Mouse (Mus musculus) MEL (cell line): ENCODE results near the gene Ocln.

ENCODE experiments used
- CTCF ChIP-seq, 3 experiments: IDR thresholded peaks in 2 of 3; conservative IDR thresholded peaks in 1 of 3; 2 replicates each; pipeline ENCODE4 v1.5.1; 2011 to 2012; ENCODE audit warnings: low read length in 3 of 3, low read depth in 2 of 3, mild to moderate bottlenecking in 2 of 3, improper control_type of control experiment in 1 of 3, inconsistent platforms in 1 of 3, mixed read lengths in 1 of 3, moderate library complexity in 1 of 3; ENCODE audit not compliant: control insufficient read depth in 1 of 3, insufficient read depth in 1 of 3, poor library complexity in 1 of 3, severe bottlenecking in 1 of 3
- E2F4 ChIP-seq: IDR thresholded peaks from 2 replicates; pipeline ENCODE4 v1.6.1; 2011; ENCODE audit warnings: low read depth, low read length, improper control_type of control experiment, borderline replicate concordance
- GATA1 ChIP-seq: IDR thresholded peaks from 2 replicates; pipeline ENCODE4 v1.6.1; 2011; ENCODE audit warnings: low read depth, low read length, improper control_type of control experiment
- POLR2A ChIP-seq, 2 experiments: IDR thresholded peaks; 2 replicates each; pipeline ENCODE4 v1.6.1; 2011 to 2012; ENCODE audit warnings: low read length in 2 of 2, mild to moderate bottlenecking in 2 of 2, control low read depth in 1 of 2, improper control_type of control experiment in 1 of 2, low read depth in 1 of 2, moderate library complexity in 1 of 2; ENCODE audit not compliant: control insufficient read depth in 1 of 2, insufficient read depth in 1 of 2, poor library complexity in 1 of 2
- USF2 ChIP-seq, 2 experiments: IDR thresholded peaks; 2 replicates each; pipeline ENCODE4 v1.6.1; 2011 to 2012; ENCODE audit warnings: improper control_type of control experiment in 2 of 2, low read length in 2 of 2, borderline replicate concordance in 1 of 2, inconsistent platforms in 1 of 2, low read depth in 1 of 2, mild to moderate bottlenecking in 1 of 2; ENCODE audit not compliant: insufficient read depth in 1 of 2
- ZNF384 ChIP-seq: IDR thresholded peaks from 2 replicates; pipeline ENCODE4 v1.6.1; 2012; ENCODE audit warnings: low read depth, mild to moderate bottlenecking, inconsistent platforms, low read length, improper control_type of control experiment

DNA sequence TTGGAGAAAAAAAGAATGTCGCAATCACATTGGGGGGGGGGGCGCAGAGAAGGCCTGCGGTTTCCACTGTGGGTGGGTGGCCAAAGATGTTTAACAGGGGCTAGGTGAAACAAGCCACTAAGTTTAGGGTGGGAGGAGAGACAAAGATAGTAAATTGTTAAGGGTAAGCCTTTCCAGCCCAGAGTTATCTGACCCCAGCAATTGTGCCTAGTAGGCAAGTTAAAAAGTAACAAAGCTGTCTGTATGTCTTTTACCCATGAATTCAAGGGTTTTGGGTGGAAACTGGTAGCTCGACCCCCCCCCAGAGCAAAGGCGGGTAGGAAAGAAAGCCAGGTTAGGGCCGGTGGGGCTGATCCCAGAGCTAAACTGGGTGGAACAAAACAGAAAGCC, 25.9 kb downstream of the Ocln start:
- TF ChIP-seq POLR2A (IDR thresholded peaks at IDR 0.05; ENCODE audit: control insufficient read depth in 1 of 2, insufficient read depth in 1 of 2, low read depth in 1 of 2, low read length in 2 of 2, poor library complexity in 1 of 2) (no peak), GATA1 (no peak), ZNF384 (no peak), E2F4 (no peak), USF2 (IDR thresholded peaks at IDR 0.05; ENCODE audit: borderline replicate concordance in 1 of 2, insufficient read depth in 1 of 2, low read depth in 1 of 2, low read length in 2 of 2) (no peak), CTCF (IDR thresholded peaks at IDR 0.05 in 2 of 3, conservative IDR thresholded peaks at IDR 0.05 in 1 of 3; ENCODE audit: control insufficient read depth in 1 of 3, insufficient read depth in 1 of 3, low read depth in 2 of 3, low read length in 3 of 3, poor library complexity in 1 of 3, severe bottlenecking in 1 of 3) (no peak)
